ENCODE assay signal across 15 mouse cellular contexts in the genomic region with DNA sequence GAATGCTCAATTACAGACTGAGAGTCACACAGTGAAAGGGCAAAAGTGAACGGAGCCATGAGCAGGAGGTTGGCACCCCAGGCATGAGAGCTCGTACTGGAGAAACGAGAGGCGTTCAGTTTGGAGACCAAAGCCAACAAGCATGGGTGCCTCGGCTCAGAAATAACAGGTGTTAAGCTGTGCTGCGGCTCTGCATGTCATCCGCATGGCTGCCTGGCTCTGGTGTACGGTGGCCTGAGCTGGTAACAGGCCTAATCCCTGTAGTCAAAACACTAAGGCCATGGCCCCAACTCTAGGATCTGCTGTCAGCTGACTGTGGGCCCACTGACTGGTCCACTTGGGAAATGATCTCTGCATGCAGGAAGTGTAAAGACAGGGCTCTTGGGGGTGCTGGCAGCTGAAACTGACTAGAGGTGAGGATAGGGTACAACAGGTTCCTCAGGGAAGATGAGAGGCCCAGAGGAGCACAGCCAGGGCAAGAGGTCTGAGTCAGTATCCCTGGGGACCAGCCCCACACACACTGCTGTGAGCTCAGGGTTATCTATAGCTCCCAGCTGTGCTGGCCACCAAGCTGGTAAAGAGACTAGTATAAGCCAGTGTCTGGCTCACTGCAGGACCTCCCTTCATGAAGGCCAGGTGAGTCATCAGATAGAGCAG. TPM values are rescaled to one million over a fixed set of nuclear protein-coding genes. Genes with fewer than 3 reads are reported as not detected.
DNase-seq lines count a peak whose midpoint lies in the region; ATAC-seq and TF ChIP-seq lines count a peak whose summit lies in the region.
"Had no signal": no experiment of that assay in that cellular context is flagged by ENCODE, and none has a peak within 500 bp of the region (broad histone marks: within the 10 kb centered on the region; RNA-seq: fewer than 3 reads in every experiment).

No protein-coding gene starts in this region.

- no peaks in the 10 kb centered on the region for H3K27me3 ChIP-seq in CH12.LX (replicated peaks)
- no peaks in the 10 kb centered on the region for H3K27me3 ChIP-seq in embryonic facial prominence, embryonic 15.5 days
- no peaks in the 10 kb centered on the region for H3K27me3 ChIP-seq in myocyte (ENCODE audit: control insufficient read depth, insufficient read depth, insufficient read length)
- H3K27me3 ChIP-seq in liver, postnatal 0 days (ENCODE audit: insufficient read depth, low read length) = no peaks in the 10 kb centered on the region
- no peaks in the 10 kb centered on the region for H3K27me3 ChIP-seq in midbrain, postnatal 0 days (ENCODE audit: insufficient read depth, low read length)

- DNase-seq in gastrocnemius, adult 18-20 months (ENCODE audit: low spot score) = peak; percentile 82
- no peak for DNase-seq in gastrocnemius, postnatal 4 days (ENCODE audit: low spot score in 2 of 2)
- peak; percentile 90 for DNase-seq in CH12.LX (ENCODE audit: extremely low read depth)
- DNase-seq in liver, postnatal 0 days = no peak
- no peak for DNase-seq in midbrain, postnatal 0 days (ENCODE audit: low spot score)
- DNase-seq: adrenal gland, postnatal 36 days; heart, postnatal 10 days; kidney, adult 8-10 months; lung, adult 18-20 months; lung, postnatal 36 days; right cerebral cortex, postnatal 25 days had no signal

- peak; percentile 59 for ATAC-seq in embryonic facial prominence, embryonic 15.5 days (ENCODE audit: insufficient number of reproducible peaks, low FRiP score, low TSS enrichment, low read depth)
- ATAC-seq in liver, postnatal 0 days = no peak
- ATAC-seq in midbrain, postnatal 0 days (ENCODE audit: low FRiP score) = no peak
- ATAC-seq: activated CD4-positive, CD25-positive, alpha-beta regulatory T cell, adult 4 months had no signal

- no peaks in the 10 kb centered on the region for H3K79me2 ChIP-seq in CH12.LX (replicated peaks; ENCODE audit: control insufficient read depth, extremely low read depth, insufficient read depth, poor library complexity, severe bottlenecking)
- H3K79me2 ChIP-seq in myocyte (ENCODE audit: control insufficient read depth, insufficient read depth) = peaks cover 15% of the 10 kb centered on the region

- TF ChIP-seq POLR2A in CH12.LX (IDR thresholded peaks at IDR 0.05; ENCODE audit: low read depth, low read length) (no peak), myocyte (IDR thresholded peaks at IDR 0.05; ENCODE audit: insufficient read length, low read depth) (no peak)

- peak; percentile 67 for TF ChIP-seq EP300 in CH12.LX (IDR thresholded peaks at IDR 0.05; ENCODE audit: low read length)
- no peak for TF ChIP-seq EP300 in liver, postnatal 0 days (IDR thresholded peaks at IDR 0.05; ENCODE audit: low read depth)

- peak overlapping the region in 1 of 3 experiments; percentile 16 for H3K4me3 ChIP-seq in CH12.LX (replicated peaks in 1 of 3; ENCODE audit: low read depth in 2 of 3, low read length in 2 of 3, poor library complexity in 1 of 3)
- H3K4me3 ChIP-seq in embryonic facial prominence, embryonic 15.5 days (replicated peaks) = no peak overlapping the region
- no peak overlapping the region for H3K4me3 ChIP-seq in myocyte
- no peak overlapping the region for H3K4me3 ChIP-seq in liver, postnatal 0 days (ENCODE audit: low read depth, low read length)
- H3K4me3 ChIP-seq in midbrain, postnatal 0 days (ENCODE audit: low read depth, low read length) = no peak overlapping the region

- no peak overlapping the region for H3ac ChIP-seq in myocyte (ENCODE audit: control insufficient read depth, insufficient read length)

- H3K4me2 ChIP-seq in CH12.LX (ENCODE audit: insufficient read depth, low read depth, poor library complexity, severe bottlenecking) (0 out of 2 replicates have a peak overlapping the region, but pooled peaks have one; percentile 13), myocyte (ENCODE audit: low read depth) (peak overlapping the region; percentile 37)
- no peak overlapping the region for H3K4me2 ChIP-seq in embryonic facial prominence, embryonic 15.5 days (replicated peaks)
- H3K4me2 ChIP-seq in liver, postnatal 0 days (ENCODE audit: low read depth, low read length) = no peak overlapping the region
- no peak overlapping the region for H3K4me2 ChIP-seq in midbrain, postnatal 0 days (ENCODE audit: low read depth, low read length, poor library complexity, severe bottlenecking)
- H3K4me2 ChIP-seq: midbrain, embryonic 11.5 days had no signal

- H3K36me3 ChIP-seq in CH12.LX (replicated peaks in 1 of 2; ENCODE audit: control insufficient read depth in 1 of 2, insufficient read depth in 1 of 2, low read length in 1 of 2) (no peaks in the 10 kb centered on the region), myocyte (ENCODE audit: control insufficient read depth, insufficient read depth) (peaks cover 15% of the 10 kb centered on the region)
- no peaks in the 10 kb centered on the region for H3K36me3 ChIP-seq in embryonic facial prominence, embryonic 15.5 days
- H3K36me3 ChIP-seq in liver, postnatal 0 days (replicated peaks; ENCODE audit: insufficient read depth, low read length) = no peaks in the 10 kb centered on the region
- H3K36me3 ChIP-seq in midbrain, postnatal 0 days (ENCODE audit: insufficient read depth, low read length) = no peaks in the 10 kb centered on the region

- dilution Hi-C loops in CH12.LX (cut with MboI; ENCODE audit: extremely low pct_ligation_motif_present, extremely low pct_unique_long_range_greater_than_20kb, low sequenced_read_pairs) = no loop called here

- no peak for TF ChIP-seq CTCF in CH12.LX (conservative IDR thresholded peaks at IDR 0.05 in 1 of 2, IDR thresholded peaks at IDR 0.05 in 1 of 2; ENCODE audit: low read depth in 2 of 2, low read length in 2 of 2)
- no peak for TF ChIP-seq CTCF in liver, postnatal 0 days (IDR thresholded peaks at IDR 0.05; ENCODE audit: low read depth)
- TF ChIP-seq CTCF in midbrain, postnatal 0 days (IDR thresholded peaks at IDR 0.05) = no peak

- in situ Hi-C loops in CH12.LX (cut with MboI; ENCODE audit: low pct_ligation_motif_present, low pct_unique_long_range_greater_than_20kb, low sequenced_read_pairs) = no loop called here

- peaks cover 16 to 26% of the 10 kb centered on the region in 2 experiments for H3K4me1 ChIP-seq in CH12.LX (ENCODE audit: control insufficient read depth in 1 of 2, insufficient read depth in 2 of 2)
- no peaks in the 10 kb centered on the region for H3K4me1 ChIP-seq in embryonic facial prominence, embryonic 15.5 days
- H3K4me1 ChIP-seq in liver, postnatal 0 days (ENCODE audit: insufficient read depth) = no peaks in the 10 kb centered on the region
- no peaks in the 10 kb centered on the region for H3K4me1 ChIP-seq in midbrain, postnatal 0 days (ENCODE audit: insufficient read depth, low read length)

- no peak overlapping the region for H3K9ac ChIP-seq in CH12.LX (ENCODE audit: insufficient read depth, low read depth)
- H3K9ac ChIP-seq in embryonic facial prominence, embryonic 15.5 days = no peak overlapping the region
- no peak overlapping the region for H3K9ac ChIP-seq in liver, postnatal 0 days (replicated peaks)
- no peak overlapping the region for H3K9ac ChIP-seq in midbrain, postnatal 0 days (replicated peaks; ENCODE audit: low read length, poor library complexity, severe bottlenecking)

- 83% methylated on average over 8 of the region's 8 CpGs for WGBS in embryonic facial prominence, embryonic 15.5 days
- 83% methylated on average over 8 of the region's 8 CpGs for WGBS in liver, postnatal 0 days (ENCODE audit: insufficient replicate concordance)
- WGBS in midbrain, postnatal 0 days = 79% methylated on average over 8 of the region's 8 CpGs

- H3K27ac ChIP-seq in CH12.LX (ENCODE audit: insufficient read depth, low read depth) = 0 out of 2 replicates have a peak overlapping the region, but pooled peaks have one; percentile 30
- no peak overlapping the region for H3K27ac ChIP-seq in embryonic facial prominence, embryonic 15.5 days (replicated peaks)
- no peak overlapping the region for H3K27ac ChIP-seq in liver, postnatal 0 days (ENCODE audit: low read depth)
- H3K27ac ChIP-seq in midbrain, postnatal 0 days (ENCODE audit: low read depth, low read length) = no peak overlapping the region

- no peak for TF ChIP-seq RAD21 in CH12.LX (IDR thresholded peaks at IDR 0.05; ENCODE audit: low read depth, low read length)

- no peaks in the 10 kb centered on the region for H3K9me3 ChIP-seq in CH12.LX (replicated peaks; ENCODE audit: low read length)
- no peaks in the 10 kb centered on the region for H3K9me3 ChIP-seq in embryonic facial prominence, embryonic 15.5 days (replicated peaks)
- no peaks in the 10 kb centered on the region for H3K9me3 ChIP-seq in liver, postnatal 0 days (ENCODE audit: low read length)
- no peaks in the 10 kb centered on the region for H3K9me3 ChIP-seq in midbrain, postnatal 0 days (ENCODE audit: low read length)

TF ChIP-seq in CH12.LX, 34 proteins besides CTCF, POLR2A, EP300 and RAD21 (continues in another document):
- TF ChIP-seq MEF2A (IDR thresholded peaks at IDR 0.05; ENCODE audit: borderline replicate concordance, low read depth, low read length) (peak; percentile 92), CHD1 (IDR thresholded peaks at IDR 0.05; ENCODE audit: low read depth, low read length) (no peak), NELFE (IDR thresholded peaks at IDR 0.05; ENCODE audit: low read depth, low read length) (no peak), ETS1 (conservative IDR thresholded peaks at IDR 0.05; ENCODE audit: low read depth, low read length) (peak; percentile 79), JUN (IDR thresholded peaks at IDR 0.05; ENCODE audit: insufficient read depth, low read depth, low read length) (peak; percentile 72)

TF ChIP-seq in myocyte, 11 proteins besides CTCF, POLR2A, EP300 and RAD21 (continues in another document):
- TF ChIP-seq MYOD1 (IDR thresholded peaks at IDR 0.05; ENCODE audit: control insufficient read depth in 1 of 3, insufficient read length in 2 of 3, low read depth in 2 of 3) (peak; percentile 58 to 82 (median 73)), TCF3 (IDR thresholded peaks at IDR 0.05; ENCODE audit: insufficient read length, low read depth) (peak; percentile 65), TCF12 (IDR thresholded peaks at IDR 0.05; ENCODE audit: insufficient read depth, poor library complexity, severe bottlenecking) (peak; percentile 63), USF1 (IDR thresholded peaks at IDR 0.05; ENCODE audit: low read depth) (no peak), REST (IDR thresholded peaks at IDR 0.05; ENCODE audit: insufficient read depth, insufficient read length) (no peak), POLR2AphosphoS2 (IDR thresholded peaks at IDR 0.05; ENCODE audit: insufficient read length, low read depth) (no peak)

RNA-seq across cellular contexts. Expression of gene Tead4, which starts 35.6 kb away (rescaled TPM):
- 10 to 100 TPM in 1 of 2 experiments, 1 to 10 TPM in 1; 6.2 to 11.1 TPM for total RNA-seq in gastrocnemius, adult 18-20 months (2021)
- 10 to 100 TPM; 18.8 to 20.5 TPM for total RNA-seq in gastrocnemius, postnatal 4 days (2021)
- total RNA-seq in CH12.LX (2012; rRNA removed) = not detected in 2 replicates
- not detected in 2 replicates for total RNA-seq in CH12.LX (2014; rRNA removed)
- polyA plus RNA-seq in CH12.LX (2012; ENCODE audit: insufficient read length, low read depth) = 0.15 TPM in 1 of 2 replicates, not detected in the other
- 7.4 and 8.1 TPM in 2 replicates for polyA plus RNA-seq in embryonic facial prominence, embryonic 15.5 days (2015; fragmentation: Nextera tagmentation; extraction: Ambion mirVana)
- polyA plus RNA-seq in myocyte (2012; fragmentation: generic; extraction: Trizol) = 70.9 TPM
- polyA plus RNA-seq in liver, postnatal 0 days (2015; fragmentation: Nextera tagmentation; extraction: Ambion mirVana) = 0.28 and 0.34 TPM in 2 replicates
- total RNA-seq in midbrain, postnatal 0 days (2014; rRNA removed) = 0.42 and 0.82 TPM in 2 replicates
- polyA plus RNA-seq in midbrain, postnatal 0 days (2015; fragmentation: Nextera tagmentation; extraction: Ambion mirVana) = 0.17 and 0.27 TPM in 2 replicates
- polyA plus RNA-seq: activated CD4-positive, CD25-positive, alpha-beta regulatory T cell, adult 4 months had no signal

Comparison
In these comparisons a context has a peak if more than half of its experiments do, and no peak if none do; other contexts are left out.
1. DNase-seq: peak in gastrocnemius, adult 18-20 months (single experiment) and CH12.LX (single experiment); none in gastrocnemius, postnatal 4 days (0 of 2), liver, postnatal 0 days (single experiment) and midbrain, postnatal 0 days (single experiment).
2. H3K4me2 ChIP-seq: peak in CH12.LX (single experiment) and myocyte (single experiment); none in embryonic facial prominence, embryonic 15.5 days (single experiment), liver, postnatal 0 days (single experiment) and midbrain, postnatal 0 days (single experiment).